Mouse (Mus musculus): ENCODE measurements around the gene Ccdc88c.
A peak's percentile ranks its signal among the peaks of the same experiment; 100 is the strongest.

Ccdc88c gene

GRCm38 (mm10) chr12:100997830-100998563, 30.9 kb downstream of the Ccdc88c start:
- DNase-seq (ENCODE audit: extremely low read depth, low read depth), result no peak

DNA sequence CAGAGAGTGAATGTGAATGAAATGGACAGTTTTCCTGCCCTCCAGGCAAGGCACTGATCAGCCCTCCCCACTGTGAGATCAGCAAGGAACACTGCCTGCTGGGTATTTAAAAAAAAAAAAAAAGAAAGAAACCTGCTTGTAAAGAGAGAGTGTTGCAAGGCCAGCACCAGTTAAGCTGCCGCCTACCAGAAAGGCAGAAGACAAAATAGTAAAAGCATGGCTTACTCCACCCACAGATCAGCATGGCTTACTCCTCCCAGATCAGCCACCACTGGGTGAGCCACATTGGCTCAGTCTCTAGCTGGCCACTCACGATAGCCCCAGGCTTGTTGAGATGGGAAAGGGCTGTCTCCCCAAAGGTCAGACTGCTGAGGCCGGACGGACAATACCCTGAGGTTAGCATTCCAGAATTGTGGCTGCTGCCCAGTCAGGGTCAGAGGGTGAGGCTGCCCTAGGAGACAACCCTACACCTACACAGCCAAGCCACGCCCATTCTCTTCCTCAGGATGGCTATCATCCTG, 32.4 kb downstream of the Ccdc88c start:
- DNase-seq (ENCODE audit: extremely low read depth, low read depth), result no peak

- DNase-seq (ENCODE audit: extremely low read depth, low read depth), result no peak
These were observed 33.1 kb downstream of the Ccdc88c start for GRCm38 (mm10) chr12:100995607-100996377.

GRCm38 (mm10) chr12:100994140-100995015, 34.5 kb downstream of the Ccdc88c start:
- no peak for DNase-seq (ENCODE audit: extremely low read depth, low read depth)

DNA sequence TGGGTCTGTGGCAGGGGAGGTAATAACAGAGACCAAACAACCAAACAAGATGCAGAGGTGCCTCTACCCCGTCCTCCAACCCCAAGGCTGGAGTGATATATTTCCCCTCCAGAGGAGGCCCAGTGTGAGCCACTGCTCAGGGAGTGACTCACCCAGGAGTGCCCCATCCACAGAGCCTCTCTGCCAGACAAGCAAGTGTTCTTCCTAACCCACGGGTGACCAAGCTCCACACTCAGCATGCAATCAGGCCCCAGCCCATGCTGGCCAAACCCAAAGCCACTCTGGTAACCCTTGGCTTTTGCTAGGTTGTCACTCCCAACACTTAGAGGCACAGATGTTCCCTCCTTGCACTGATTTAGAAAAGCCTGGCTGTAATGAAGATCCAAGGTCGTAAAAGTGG, 35.7 kb downstream of the Ccdc88c start:
- no peak for DNase-seq (ENCODE audit: extremely low read depth, low read depth)

GRCm38 (mm10) chr12:100992505-100992904, 36.4 kb downstream of the Ccdc88c start:
- no peak for DNase-seq (ENCODE audit: extremely low read depth, low read depth)

DNA sequence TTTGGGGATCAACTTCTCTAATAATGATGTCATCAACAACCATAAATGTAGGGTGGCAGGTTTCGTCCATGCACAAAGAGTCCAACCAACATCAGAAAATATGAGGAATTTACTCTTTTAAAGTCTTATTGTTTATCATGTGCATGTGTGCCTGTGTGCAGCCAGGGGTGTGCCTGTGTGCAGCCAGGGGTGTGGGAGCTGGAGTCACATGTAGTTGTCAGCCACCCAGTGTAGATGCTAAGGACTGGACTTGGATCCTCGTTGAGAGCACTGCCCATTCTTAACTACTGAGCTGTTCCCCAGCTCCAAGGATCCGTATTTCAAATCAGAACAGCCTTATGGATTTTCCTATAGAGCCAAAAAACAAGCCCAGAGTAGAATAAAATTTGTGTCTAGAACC, 37.7 kb downstream of the Ccdc88c start:
- no peak for DNase-seq (ENCODE audit: extremely low read depth, low read depth)

DNA sequence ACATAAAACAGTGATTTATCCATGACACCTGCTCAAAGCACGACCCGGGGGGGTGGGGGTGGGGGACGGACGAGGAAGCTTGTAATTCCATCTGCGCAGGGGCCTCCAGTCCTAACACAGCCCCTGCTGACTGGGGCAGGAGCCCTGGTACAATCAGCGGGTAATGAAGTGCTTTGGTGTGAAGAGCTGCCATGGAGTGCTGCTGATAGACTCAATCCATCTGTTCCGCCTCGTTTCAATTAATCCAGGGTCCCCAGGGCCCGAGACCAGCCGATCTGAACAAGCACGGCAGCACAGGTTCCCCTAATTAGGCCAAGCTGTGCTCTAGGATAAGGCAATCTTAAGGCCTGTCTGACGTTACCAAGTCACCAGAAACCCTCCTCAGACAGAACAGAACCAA, 38.6 kb downstream of the Ccdc88c start:
- no peak for DNase-seq (ENCODE audit: extremely low read depth, low read depth)

DNA sequence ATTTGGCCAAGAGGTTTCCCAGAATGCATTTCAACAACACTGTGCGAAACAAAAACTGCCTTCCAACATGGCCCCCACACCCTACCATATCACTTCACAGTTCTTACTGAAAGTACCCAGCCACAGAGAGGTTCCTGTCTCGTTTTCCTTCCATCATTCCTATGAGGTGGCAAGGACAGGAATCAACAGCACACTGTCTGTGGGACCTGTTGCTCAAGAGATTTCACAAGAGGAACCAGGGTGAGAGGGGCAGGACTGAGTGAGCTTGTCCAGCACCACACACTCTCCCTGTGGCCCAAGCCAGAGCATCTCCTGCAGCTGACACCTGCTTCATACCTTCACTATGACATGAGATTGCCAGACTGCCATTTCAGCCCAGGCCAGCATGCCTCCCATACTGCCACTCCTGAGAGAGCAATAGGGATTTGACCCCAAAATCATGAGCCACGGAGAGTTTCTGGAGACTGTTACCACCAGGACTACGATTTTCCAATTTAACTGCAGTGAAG, 39.0 kb downstream of the Ccdc88c start:
- DNase-seq (ENCODE audit: extremely low read depth, low read depth), result no peak

DNA sequence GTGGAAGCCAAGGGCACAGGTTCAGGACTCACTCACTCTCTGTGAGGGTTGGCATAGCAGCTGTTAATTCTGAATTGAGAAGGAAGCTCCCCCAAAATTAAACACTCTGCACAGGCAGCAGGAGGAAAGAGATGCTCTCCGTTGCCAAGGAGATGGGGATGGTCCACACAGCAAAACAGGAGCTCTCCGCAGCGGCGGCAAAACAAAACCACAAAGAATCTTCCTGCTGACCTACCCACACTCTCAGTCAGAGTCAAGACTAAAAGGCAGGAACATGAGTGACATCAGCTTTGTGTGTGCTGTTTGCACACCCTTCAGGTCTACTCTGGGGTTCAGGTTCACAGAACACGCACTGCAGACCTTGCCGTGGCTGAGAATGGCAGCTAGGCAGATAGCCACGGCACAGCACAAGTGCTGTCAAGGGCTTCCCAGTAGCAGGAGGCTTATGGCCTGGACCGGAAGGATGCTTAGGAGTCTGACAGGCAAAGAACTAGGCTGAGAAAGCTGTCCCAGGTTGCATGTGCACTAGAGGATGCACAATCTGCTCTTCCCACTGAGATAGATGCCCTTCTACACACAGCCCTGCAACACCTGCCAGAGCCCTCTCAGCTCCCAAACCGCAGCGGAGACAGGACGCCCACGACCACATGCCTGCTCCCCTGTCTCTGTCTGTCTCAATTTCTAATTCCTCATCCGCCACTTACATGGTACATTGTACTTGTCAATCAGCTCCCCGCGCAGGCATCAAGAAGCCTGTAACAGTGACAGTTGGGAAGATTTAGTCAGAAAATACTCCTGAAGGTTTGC, 40.3 kb downstream of the Ccdc88c start:
- DNase-seq (ENCODE audit: extremely low read depth, low read depth), result no peak

DNA sequence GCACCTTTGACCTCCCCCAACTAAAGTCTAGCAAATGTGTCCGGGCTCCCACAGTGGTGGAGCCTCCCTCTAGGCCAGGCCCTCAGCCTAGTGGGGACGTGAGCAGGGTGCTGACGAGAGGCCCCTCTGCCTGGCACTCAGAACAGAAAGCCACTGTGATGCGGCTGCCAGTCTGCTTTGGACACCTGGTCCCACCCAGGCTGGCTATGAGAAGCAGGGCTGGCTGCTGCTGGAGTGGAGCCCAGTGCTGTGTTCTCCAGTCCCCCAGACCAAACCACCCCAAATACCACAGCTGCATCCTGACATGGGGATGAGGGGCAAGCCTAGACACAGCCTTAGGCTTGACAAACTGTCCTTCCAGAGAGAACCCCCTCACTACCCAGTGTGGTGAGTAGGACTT, 42.4 kb downstream of the Ccdc88c start:
- DNase-seq (ENCODE audit: extremely low read depth, low read depth), result no peak

GRCm38 (mm10) chr12:100985793-100986157, 43.1 kb downstream of the Ccdc88c start:
- DNase-seq (ENCODE audit: extremely low read depth, low read depth), result no peak

DNA sequence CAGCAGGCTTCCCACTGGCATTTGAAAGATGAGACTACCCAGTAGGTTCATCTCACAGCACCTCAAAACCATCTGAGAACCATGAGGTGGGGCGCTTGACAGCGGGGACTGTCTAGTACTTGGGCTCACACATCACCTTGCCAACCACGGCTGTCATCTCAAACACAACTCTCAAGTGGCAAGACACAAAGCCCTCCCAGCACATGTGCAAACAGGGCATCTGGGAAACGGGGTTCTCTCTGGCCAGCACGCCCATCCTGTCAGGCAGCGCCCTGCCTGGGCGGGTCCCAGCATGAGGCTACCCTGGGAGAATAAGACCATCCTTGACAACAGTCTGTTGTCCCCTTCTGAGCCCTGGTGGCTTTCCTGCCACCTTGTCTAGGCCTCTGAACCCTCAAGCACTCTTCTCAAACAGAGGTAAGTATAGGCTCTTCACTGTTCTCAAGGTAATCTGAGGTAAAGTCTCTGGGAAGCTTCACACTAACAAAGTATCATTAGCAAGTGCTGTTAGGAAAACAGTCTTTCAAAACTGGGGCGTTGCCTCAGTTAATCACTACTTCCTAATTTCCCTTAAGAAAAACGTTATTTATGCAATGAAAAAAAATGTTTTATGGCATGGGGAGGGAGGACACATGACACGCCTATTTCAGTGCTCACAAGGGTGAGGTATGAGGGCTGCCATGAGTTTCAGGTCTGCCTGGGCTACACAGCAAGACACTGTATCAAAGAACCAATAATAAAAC, 43.6 kb downstream of the Ccdc88c start:
- DNase-seq (ENCODE audit: extremely low read depth, low read depth), result peak; percentile 46

GRCm38 (mm10) chr12:100983565-100983964, 45.3 kb downstream of the Ccdc88c start:
- DNase-seq (ENCODE audit: extremely low read depth, low read depth), result no peak

GRCm38 (mm10) chr12:100982217-100982616, 46.6 kb downstream of the Ccdc88c start:
- DNase-seq (ENCODE audit: extremely low read depth, low read depth), result no peak

GRCm38 (mm10) chr12:100980551-100981008, 48.3 kb downstream of the Ccdc88c start:
- DNase-seq (ENCODE audit: extremely low read depth, low read depth), result no peak

DNA sequence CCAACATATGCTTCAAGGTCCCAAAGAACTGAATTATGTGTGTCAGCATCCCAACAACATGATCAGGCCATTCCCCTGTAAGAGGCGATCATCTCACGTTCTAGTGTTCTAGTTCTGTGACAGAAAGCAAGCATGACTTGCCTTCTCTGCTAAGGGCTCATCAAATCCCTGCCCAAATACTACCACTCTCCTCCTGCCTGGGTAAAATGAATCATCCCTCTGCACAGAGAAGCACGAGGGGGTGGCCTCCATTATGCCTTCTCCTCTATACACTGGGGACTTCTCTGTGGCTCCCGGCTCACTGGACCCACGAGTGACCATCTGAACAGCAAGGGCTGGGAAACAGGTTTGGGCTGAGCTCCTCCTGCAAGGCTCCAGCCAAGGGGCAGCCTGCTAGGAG, 49.2 kb downstream of the Ccdc88c start:
- DNase-seq (ENCODE audit: extremely low read depth, low read depth), result no peak

GRCm38 (mm10) chr12:100977958-100978725, 50.7 kb downstream of the Ccdc88c start:
- DNase-seq (ENCODE audit: extremely low read depth, low read depth), result no peak

DNA sequence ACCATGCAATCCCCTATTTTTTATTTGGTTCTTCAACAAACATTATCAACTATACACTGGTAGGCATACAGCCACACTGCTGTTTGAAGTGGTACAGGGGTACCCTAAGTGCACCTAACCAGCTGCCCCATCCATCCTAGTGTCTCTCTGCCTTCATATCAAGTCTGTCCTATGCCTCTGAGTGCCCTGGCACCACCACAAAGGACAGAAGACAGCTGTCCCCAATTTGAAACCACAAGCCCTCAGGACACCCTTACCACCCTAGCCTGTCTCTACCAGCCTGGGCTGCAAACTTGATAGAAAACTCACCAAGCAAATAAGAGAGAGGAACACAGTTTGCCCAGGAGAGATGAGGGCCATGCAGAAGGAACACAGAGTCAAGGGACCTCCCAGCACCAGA, 51.3 kb downstream of the Ccdc88c start:
- no peak for DNase-seq (ENCODE audit: extremely low read depth, low read depth)
